Mouse (Mus musculus) fibroblast of lung, adult 2 months (primary cell): Measurements from ENCODE around the gene S1pr4.

Experiments
- DNase-seq: peaks from one replicate; pipeline ENCODE4 v3.0.0-alpha.2; 2011; ENCODE audit warnings: low read depth

The S1pr4 gene

GRCm38 (mm10) chr10:81519227-81519977 is 19.5 kb upstream of the S1pr4 start:
- no peak for DNase-seq

DNA sequence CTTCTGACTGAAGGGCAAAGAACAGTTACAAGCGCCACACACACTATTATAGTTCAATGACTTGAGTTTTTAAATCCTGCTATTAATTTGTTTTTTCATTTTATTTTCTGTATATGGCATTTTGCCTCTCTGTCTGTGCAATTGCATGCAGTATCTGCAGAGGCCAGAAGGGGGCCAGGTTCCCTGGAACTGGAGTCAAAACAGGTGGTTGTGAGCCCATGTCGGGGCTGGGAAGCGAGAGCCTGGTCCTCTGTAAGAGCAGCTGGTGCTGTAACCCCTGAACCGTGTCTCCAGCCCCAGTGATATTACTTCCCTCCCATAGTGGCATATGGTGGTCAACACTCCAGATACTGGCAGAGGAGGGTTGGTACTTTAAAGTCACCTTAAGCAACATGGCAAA is 18.6 kb upstream of the S1pr4 start:
- no peak for DNase-seq

DNA sequence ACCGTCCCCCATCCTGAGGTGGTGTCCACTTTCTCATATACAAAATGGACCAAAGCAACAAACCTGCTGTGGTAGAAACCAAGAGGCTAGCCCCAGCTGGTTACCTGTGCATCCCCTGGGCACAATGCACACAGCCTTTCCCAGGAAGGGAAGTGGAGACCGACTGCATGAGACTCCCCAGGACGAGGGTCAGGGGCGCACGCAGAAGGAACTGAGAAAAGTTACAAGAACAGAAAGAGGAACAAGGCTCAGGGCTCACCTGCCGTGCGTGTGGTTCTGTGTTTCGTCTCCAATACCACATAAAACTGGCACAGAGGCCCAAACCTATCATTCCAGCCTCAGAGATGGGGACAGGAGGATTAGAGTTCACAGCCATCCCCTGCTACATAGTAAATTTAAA is 17.3 kb upstream of the S1pr4 start:
- no peak for DNase-seq

- no peak for DNase-seq
Measured at GRCm38 (mm10) chr10:81513798-81514197, 13.9 kb upstream of the S1pr4 start.

GRCm38 (mm10) chr10:81510246-81510810 is 10.4 kb upstream of the S1pr4 start:
- no peak for DNase-seq

GRCm38 (mm10) chr10:81507691-81508489 is 8.0 kb upstream of the S1pr4 start:
- no peak for DNase-seq

DNA sequence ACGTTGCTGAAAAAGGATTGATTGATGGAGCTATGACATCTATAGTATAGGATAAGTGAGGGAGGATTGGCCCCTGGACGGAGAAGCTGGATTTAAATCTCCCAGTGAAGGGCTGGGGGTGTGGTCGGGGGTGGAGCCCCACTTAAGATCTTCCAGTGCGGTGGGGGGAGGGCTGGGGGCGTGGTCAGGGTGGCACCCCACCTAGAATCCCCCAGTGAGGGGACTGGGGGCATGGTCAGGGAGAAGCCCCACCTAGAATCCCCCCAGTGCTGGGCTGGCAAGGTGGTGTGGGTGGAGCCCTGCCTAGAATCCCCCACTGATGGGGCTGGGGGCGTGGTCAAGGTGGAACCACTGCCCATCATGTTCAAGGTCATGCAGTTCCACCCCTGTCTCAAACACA is 7.2 kb upstream of the S1pr4 start:
- DNase-seq, result no peak

GRCm38 (mm10) chr10:81505016-81505664 is 5.2 kb upstream of the S1pr4 start:
- no peak for DNase-seq

GRCm38 (mm10) chr10:81502658-81503057 is 2.7 kb upstream of the S1pr4 start:
- DNase-seq, result no peak

DNA sequence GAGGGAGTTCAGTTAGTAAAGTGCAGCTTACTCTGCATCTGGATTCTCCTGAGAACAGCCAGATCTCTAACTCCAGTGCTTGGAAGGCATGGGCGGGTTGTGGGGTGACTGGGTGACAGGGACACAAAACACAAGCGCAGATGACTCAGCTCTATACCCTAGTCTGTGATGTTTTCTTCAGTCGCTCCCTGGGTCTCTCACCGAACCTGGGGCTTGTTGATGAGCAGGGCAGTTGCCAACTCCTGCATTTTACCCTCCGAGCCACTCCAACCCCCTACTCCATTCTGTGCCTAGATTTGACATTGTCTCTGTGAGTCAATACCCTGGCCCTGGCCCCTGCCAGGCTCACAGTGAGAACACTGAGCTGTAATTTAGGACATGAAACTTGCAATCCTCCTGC is 1.9 kb upstream of the S1pr4 start:
- DNase-seq, result no peak

- no peak for DNase-seq
Measured at GRCm38 (mm10) chr10:81499250-81499901, 556 bp downstream of the S1pr4 start.

GRCm38 (mm10) chr10:81498316-81499249 is 1.3 kb downstream of the S1pr4 start:
- DNase-seq, result no peak

- no peak for DNase-seq
Measured at GRCm38 (mm10) chr10:81497401-81498270, 2.3 kb downstream of the S1pr4 start.

DNA sequence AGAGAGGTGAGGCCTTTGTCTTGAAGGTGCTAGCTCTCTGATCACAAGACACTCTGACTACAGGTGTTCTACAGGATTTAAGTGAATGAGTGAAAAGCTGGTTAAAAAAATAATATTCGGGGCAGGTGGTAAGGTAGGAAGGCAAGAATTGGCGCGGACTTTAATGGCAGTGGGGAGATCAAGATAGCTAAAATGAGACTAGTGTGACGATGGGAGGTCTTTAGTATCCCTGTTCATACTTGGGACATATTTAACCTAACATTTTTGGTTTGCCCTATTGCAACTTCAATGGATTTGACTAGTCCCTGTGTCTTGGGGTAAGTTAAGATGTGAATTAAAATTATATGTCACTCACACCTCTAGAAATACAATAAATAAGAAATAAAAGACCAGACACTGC is 3.0 kb downstream of the S1pr4 start:
- DNase-seq, result no peak

DNA sequence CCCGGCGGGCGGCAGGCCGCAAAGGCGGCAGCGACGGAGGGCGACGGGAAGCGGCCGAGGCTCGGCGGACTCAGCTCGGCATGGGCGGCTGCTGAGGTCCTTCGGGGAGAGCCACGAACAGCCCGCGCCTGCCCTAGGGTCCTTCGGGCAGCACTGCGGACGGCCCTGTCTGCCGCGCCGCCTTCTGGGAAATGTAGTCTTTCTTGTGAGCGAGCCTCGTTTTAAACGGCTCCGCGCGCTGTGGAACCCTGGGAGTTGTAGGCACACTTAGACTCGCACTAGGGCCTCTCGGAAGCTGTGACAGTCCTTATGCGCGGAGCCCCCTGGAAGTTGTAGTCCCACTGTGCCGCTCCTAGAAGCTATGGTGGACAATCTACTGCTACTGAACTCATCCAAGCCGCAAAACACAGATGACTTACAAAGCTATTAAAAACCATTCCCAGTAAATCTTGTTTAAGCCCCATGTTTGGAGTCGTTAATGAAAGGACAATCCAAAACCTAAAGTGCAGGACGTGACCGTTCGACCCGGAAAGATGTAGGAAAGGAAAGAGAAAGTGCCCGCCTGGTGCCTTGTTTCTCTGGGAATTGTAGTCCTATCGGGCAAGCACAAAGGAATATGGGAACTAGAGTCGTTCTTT is 3.5 kb downstream of the S1pr4 start, which contains the start of gene Ncln:
Ncln (minus strand) TSS at position 129 of the 638 bp plus-strand sequence.
- peak; percentile 96 for DNase-seq

GRCm38 (mm10) chr10:81495616-81496263 is 4.2 kb downstream of the S1pr4 start:
- peak; percentile 13 for DNase-seq

- DNase-seq, result no peak
Measured at GRCm38 (mm10) chr10:81495151-81495550, 4.8 kb downstream of the S1pr4 start.

GRCm38 (mm10) chr10:81494260-81495041 is 5.5 kb downstream of the S1pr4 start:
- DNase-seq, result no peak
